Mouse (Mus musculus): ENCODE results near the gene Chat. TPM values are rescaled to one million over a fixed set of nuclear protein-coding genes. Genes with fewer than 3 reads are reported as not detected.

The Chat gene
- polyA plus RNA-seq, 3 experiments from 2014 or later = not detected

Other genes with a start within 250 kb of the Chat start
- gene Ogdhl, start 144.0 kb downstream of the Chat start, polyA plus RNA-seq (2017; shearing (Covaris generic)) = under 1 TPM in 2 of 3 experiments, not detected in 1; 0.09 to 0.13 TPM
- not detected for gene 1700024G13Rik, start 77.6 kb downstream of the Chat start, polyA plus RNA-seq (2017; shearing (Covaris generic))
- not detected for gene Slc18a3, start 1.1 kb downstream of the Chat start, polyA plus RNA-seq (2017; shearing (Covaris generic))
- 1 to 10 TPM; 4.3 to 8.8 (median 5.5) TPM for gene Ercc6, start 47.5 kb upstream of the Chat start, polyA plus RNA-seq (2017; shearing (Covaris generic))
- under 1 TPM in 1 of 3 experiments, not detected in 2; 0.26 TPM for gene Prrxl1, start 133.4 kb upstream of the Chat start, polyA plus RNA-seq (2017; shearing (Covaris generic))
- gene 3425401B19Rik, start 219.3 kb upstream of the Chat start, polyA plus RNA-seq (2017; shearing (Covaris generic)) = under 1 TPM in 1 of 3 experiments, not detected in 2; 0.08 TPM

Data from inflammation-experienced regulatory T-cells, adult 6 months (primary cell).